Mouse (Mus musculus) heart, embryonic 10.5 days (tissue): ENCODE data around the gene Bcr. TPM values are rescaled to one million over a fixed set of nuclear protein-coding genes. Genes with fewer than 3 reads are reported as not detected.

Experiments used
- DNase-seq: peaks from one replicate; pipeline ENCODE4 v3.0.0-alpha.2; 2017; ENCODE audit warnings: low spot score
- H3K27ac ChIP-seq: fragments of 300-500 bp; sonication (generic); 2 replicates; pipeline ENCODE4 v1.5.1; 2016; ENCODE audit warnings: mild to moderate bottlenecking
- H3K27me3 ChIP-seq: fragments of 300-500 bp; sonication (generic); 2 replicates; pipeline ENCODE4 v1.6.1; 2016; ENCODE audit warnings: mild to moderate bottlenecking; ENCODE audit not compliant: poor library complexity, insufficient read depth, severe bottlenecking
- H3K36me3 ChIP-seq: fragments of 300-500 bp; sonication (generic); 2 replicates; pipeline ENCODE4 v1.6.1; 2016; ENCODE audit warnings: mild to moderate bottlenecking, moderate library complexity
- H3K4me1 ChIP-seq: fragments of 300-500 bp; sonication (generic); 2 replicates; pipeline ENCODE4 v1.6.1; 2016; ENCODE audit warnings: mild to moderate bottlenecking
- H3K4me3 ChIP-seq: fragments of 300-500 bp; sonication (generic); 2 replicates; pipeline ENCODE4 v1.5.1; 2016; ENCODE audit warnings: mild to moderate bottlenecking, moderate library complexity
- H3K9me3 ChIP-seq: fragments of 300-500 bp; sonication (generic); 2 replicates; pipeline ENCODE4 v1.6.1; 2016; ENCODE audit warnings: mild to moderate bottlenecking, moderate library complexity
- WGBS: fragments of 180-500 bp; shearing (Covaris S2); methylation state at CpG from one replicate; pipeline ENCODE4 v1.1.7; 2016; 5-methylcytosine and 5-hydroxymethylcytosine counted together
- polyA plus RNA-seq: library from polyadenylated mRNA; unstranded; fragments of >200 nt; fragmentation: Nextera tagmentation; extraction: Ambion mirVana; gene quantifications from 2 replicates; pipeline ENCODE4 v1.2.1, GENCODE M21; 2016

Gene Bcr
- polyA plus RNA-seq, 1 experiment from 2014 or later: 26.6 TPM

DNA sequence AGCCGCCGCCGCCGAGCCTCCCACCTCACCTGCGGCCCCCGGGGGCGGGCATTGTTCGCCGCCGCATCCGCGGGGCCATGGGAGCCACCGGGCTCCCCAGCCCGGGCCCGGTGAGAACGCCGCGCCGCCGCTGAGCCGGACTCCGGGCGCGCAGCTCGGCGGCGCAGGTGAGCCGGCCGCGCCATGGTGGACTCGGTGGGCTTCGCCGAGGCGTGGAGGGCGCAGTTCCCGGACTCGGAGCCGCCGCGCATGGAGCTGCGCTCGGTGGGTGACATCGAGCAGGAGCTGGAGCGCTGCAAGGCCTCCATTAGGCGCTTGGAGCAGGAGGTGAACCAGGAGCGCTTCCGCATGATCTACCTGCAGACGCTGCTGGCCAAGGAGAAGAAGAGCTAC, 447 bp downstream of the Bcr start:
- DNase-seq: no peak
- H3K4me1 ChIP-seq: peaks cover 54% of the 10 kb centered on the region
- under 1% methylated on average over 48 of the region's 48 CpGs for WGBS
- peak overlapping the region; percentile 91 for H3K4me3 ChIP-seq
- peaks cover 41% of the 10 kb centered on the region for H3K27me3 ChIP-seq
- peak overlapping the region; percentile 91 for H3K27ac ChIP-seq
- H3K9me3 ChIP-seq: no peaks in the 10 kb centered on the region
- H3K36me3 ChIP-seq: peaks cover 14% of the 10 kb centered on the region; the same call in 1 of the 2 replicates

- H3K9me3 ChIP-seq: no peaks in the 10 kb centered on the region
- H3K36me3 ChIP-seq: peaks cover 15% of the 10 kb centered on the region; the same call in 1 of the 2 replicates
- peak overlapping the region; percentile 91 for H3K4me3 ChIP-seq
- peaks cover 48% of the 10 kb centered on the region for H3K4me1 ChIP-seq
- no peak for DNase-seq
- H3K27ac ChIP-seq: peak overlapping the region; percentile 91
- peaks cover 34% of the 10 kb centered on the region for H3K27me3 ChIP-seq
- WGBS: 2% methylated on average over 71 of the region's 71 CpGs
Measured at GRCm38 (mm10) chr10:75061341-75062188, 1.2 kb downstream of the Bcr start.

- DNase-seq: no peak
- WGBS: 15% methylated on average over 6 of the region's 6 CpGs
- H3K9me3 ChIP-seq: no peaks in the 10 kb centered on the region
- peaks cover 15% of the 10 kb centered on the region; the same call in 1 of the 2 replicates for H3K36me3 ChIP-seq
- H3K4me1 ChIP-seq: peaks cover 48% of the 10 kb centered on the region
- H3K27ac ChIP-seq: no peak overlapping the region
- peaks cover 28% of the 10 kb centered on the region for H3K27me3 ChIP-seq
- peak overlapping the region; percentile 91 for H3K4me3 ChIP-seq
Measured at GRCm38 (mm10) chr10:75062189-75062561, 1.8 kb downstream of the Bcr start.

- Histone ChIP-seq H3K36me3 (peaks cover 15% of the 10 kb centered on the region; the same call in 1 of the 2 replicates), H3K9me3 (no peaks in the 10 kb centered on the region), H3K4me3 (peak overlapping the region; percentile 91), H3K4me1 (peaks cover 50% of the 10 kb centered on the region), H3K27me3 (peaks cover 24% of the 10 kb centered on the region), H3K27ac (no peak overlapping the region)
- 53% methylated on average over 6 of the region's 6 CpGs for WGBS
- DNase-seq: no peak
Measured at GRCm38 (mm10) chr10:75062621-75063020, 2.2 kb downstream of the Bcr start.

- no peaks in the 10 kb centered on the region for H3K9me3 ChIP-seq
- H3K27me3 ChIP-seq: peaks cover 19% of the 10 kb centered on the region
- peak overlapping the region; percentile 91 for H3K4me3 ChIP-seq
- no peak for DNase-seq
- H3K27ac ChIP-seq: no peak overlapping the region
- peaks cover 57% of the 10 kb centered on the region for H3K4me1 ChIP-seq
- 54% methylated on average over 12 of the region's 12 CpGs for WGBS
- peaks cover 15% of the 10 kb centered on the region; the same call in 1 of the 2 replicates for H3K36me3 ChIP-seq
Measured at GRCm38 (mm10) chr10:75063301-75063965, 3.0 kb downstream of the Bcr start.

- no peak for DNase-seq
- Histone ChIP-seq H3K27ac (no peak overlapping the region), H3K36me3 (peaks cover 15% of the 10 kb centered on the region; the same call in 1 of the 2 replicates), H3K9me3 (no peaks in the 10 kb centered on the region), H3K4me1 (peaks cover 72% of the 10 kb centered on the region), H3K4me3 (no peak overlapping the region), H3K27me3 (peaks cover 19% of the 10 kb centered on the region)
- 82% methylated on average over 6 of the region's 6 CpGs for WGBS
Measured at GRCm38 (mm10) chr10:75065691-75066090, 5.3 kb downstream of the Bcr start.

GRCm38 (mm10) chr10:75067446-75067845, 7.1 kb downstream of the Bcr start:
- H3K4me1 ChIP-seq: peaks cover 67% of the 10 kb centered on the region
- no peak overlapping the region for H3K4me3 ChIP-seq
- peaks cover 9% of the 10 kb centered on the region for H3K27me3 ChIP-seq
- no peaks in the 10 kb centered on the region for H3K9me3 ChIP-seq
- no peak for DNase-seq
- H3K27ac ChIP-seq: no peak overlapping the region
- H3K36me3 ChIP-seq: peaks cover 15% of the 10 kb centered on the region; the same call in 1 of the 2 replicates

GRCm38 (mm10) chr10:75068086-75068485, 7.7 kb downstream of the Bcr start:
- H3K27ac ChIP-seq: no peak overlapping the region
- H3K9me3 ChIP-seq: no peaks in the 10 kb centered on the region
- peaks cover 60% of the 10 kb centered on the region for H3K4me1 ChIP-seq
- no peak overlapping the region for H3K4me3 ChIP-seq
- DNase-seq: no peak
- H3K27me3 ChIP-seq: peaks cover 3% of the 10 kb centered on the region; the same call in 1 of the 2 replicates
- peaks cover 15% of the 10 kb centered on the region; the same call in 1 of the 2 replicates for H3K36me3 ChIP-seq
- 55% methylated on average over 2 of the region's 2 CpGs for WGBS

DNA sequence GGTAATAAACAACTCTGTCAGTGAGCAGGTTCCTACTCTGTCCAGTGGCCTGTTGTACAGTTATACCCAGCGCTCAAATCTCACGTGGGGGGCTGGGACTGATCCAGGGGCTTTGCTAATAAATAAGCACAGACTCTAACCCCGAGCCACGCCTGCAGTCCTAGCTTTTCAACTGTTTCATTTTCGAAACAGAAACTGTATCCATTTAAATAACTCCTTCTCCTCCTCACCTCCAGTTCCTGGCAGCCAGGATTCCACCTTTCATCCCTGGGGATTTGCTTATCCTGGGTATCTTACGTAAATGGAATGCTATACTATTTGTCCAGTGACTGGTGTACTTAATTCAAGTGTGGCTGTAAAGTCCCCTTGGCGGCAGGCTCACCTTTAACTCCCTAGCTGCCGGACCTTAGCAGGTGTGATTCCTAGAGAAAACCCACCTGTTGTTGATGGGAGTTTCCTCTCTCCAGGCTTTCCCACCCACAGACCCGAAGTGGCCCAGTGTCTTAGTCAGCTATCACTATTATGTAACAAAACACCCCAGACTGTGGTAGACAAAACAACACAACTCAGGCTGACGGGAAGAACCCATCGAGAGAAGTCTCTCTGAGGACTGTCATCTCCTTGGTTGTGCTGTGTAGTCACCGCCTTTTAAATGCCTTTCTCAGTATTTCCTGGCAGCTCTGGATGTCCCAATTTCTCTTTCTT, 8.4 kb downstream of the Bcr start:
- Histone ChIP-seq H3K9me3 (no peaks in the 10 kb centered on the region), H3K36me3 (peaks cover 18% of the 10 kb centered on the region; the same call in 1 of the 2 replicates), H3K27ac (no peak overlapping the region), H3K4me3 (no peak overlapping the region), H3K4me1 (peaks cover 53% of the 10 kb centered on the region), H3K27me3 (0 out of 2 replicates have a peak, but pooled peaks cover 3% of the 10 kb centered on the region)
- no peak for DNase-seq
- WGBS: 51% methylated on average over 12 of the region's 12 CpGs

DNA sequence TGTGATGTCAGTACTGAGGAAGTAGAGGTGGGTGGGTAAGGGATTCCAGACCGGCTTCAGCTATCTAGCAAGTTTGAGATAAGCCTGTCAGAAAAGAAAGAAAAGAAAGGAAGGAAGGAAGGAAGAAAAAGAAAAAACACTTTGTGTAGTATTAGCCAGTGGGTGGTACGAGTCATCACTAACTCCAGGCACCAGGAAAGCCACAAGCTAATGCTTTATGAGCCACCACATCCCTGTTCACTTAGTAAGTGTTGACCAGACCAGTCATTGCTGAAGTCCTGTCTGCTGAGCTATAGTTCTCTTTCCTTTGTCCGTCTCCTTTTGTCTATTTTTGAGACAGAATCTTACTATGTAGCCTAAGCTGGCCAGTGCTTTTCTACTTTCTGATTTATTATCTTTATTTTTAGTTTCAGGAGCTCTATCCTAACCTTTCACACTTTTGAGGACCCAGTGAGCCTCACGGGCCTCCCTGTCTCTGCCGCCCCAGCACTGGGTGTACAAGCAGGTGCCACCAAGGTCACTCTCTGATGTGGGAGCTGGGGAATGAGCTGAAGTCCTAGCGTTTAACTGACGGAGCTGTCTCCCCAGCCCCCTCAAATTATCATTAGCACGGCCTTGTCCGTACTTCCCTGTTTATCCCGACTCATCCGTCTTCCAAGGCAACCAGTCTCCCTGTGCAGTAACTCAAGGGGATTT, 10.0 kb downstream of the Bcr start:
- DNase-seq: no peak
- Histone ChIP-seq H3K9me3 (no peaks in the 10 kb centered on the region), H3K27ac (peak overlapping the region; percentile 49; the same call in 1 of the 2 replicates), H3K36me3 (0 out of 2 replicates have a peak, but pooled peaks cover 9% of the 10 kb centered on the region), H3K4me3 (no peak overlapping the region), H3K4me1 (peaks cover 47% of the 10 kb centered on the region), H3K27me3 (0 out of 2 replicates have a peak, but pooled peaks cover 3% of the 10 kb centered on the region)
- 48% methylated on average over 11 of the region's 11 CpGs for WGBS

- Histone ChIP-seq H3K27ac (no peak overlapping the region), H3K4me1 (peaks cover 31% of the 10 kb centered on the region), H3K9me3 (no peaks in the 10 kb centered on the region), H3K36me3 (0 out of 2 replicates have a peak, but pooled peaks cover 3% of the 10 kb centered on the region), H3K4me3 (no peak overlapping the region), H3K27me3 (0 out of 2 replicates have a peak, but pooled peaks cover 15% of the 10 kb centered on the region)
- WGBS: 69% methylated on average over 5 of the region's 5 CpGs
- DNase-seq: no peak
Measured at GRCm38 (mm10) chr10:75075665-75076064, 15.3 kb downstream of the Bcr start.
